Mouse (Mus musculus): ENCODE measurements around the gene Ptger1.

- TF ChIP-seq CTCF (conservative IDR thresholded peaks at IDR 0.05; ENCODE audit: insufficient read depth, insufficient read length, low read depth, low read length), result no peak
- no peak for TF ChIP-seq POLR2A (IDR thresholded peaks at IDR 0.05; ENCODE audit: low read depth, low read length)
These were observed 18.0 kb downstream of the Ptger1 start for GRCm38 (mm10) chr8:83684517-83684916.

Measured in kidney, adult 2 months (tissue).